Mouse (Mus musculus) spleen, adult 2 months (tissue): Measurements from ENCODE around the gene 9930104L06Rik.

Experiments
- CTCF ChIP-seq: fragments of 200-500 bp; IDR thresholded peaks from 2 replicates; pipeline ENCODE4 v1.5.1; 2011; ENCODE audit warnings: mild to moderate bottlenecking, inconsistent platforms; ENCODE audit not compliant: insufficient read depth, insufficient read length, insufficient replicate concordance; ENCODE audit errors: extremely low read depth
- POLR2A ChIP-seq: fragments of 200-500 bp; IDR thresholded peaks from 2 replicates; pipeline ENCODE4 v1.6.1; 2011; ENCODE audit warnings: low read depth, low read length, inconsistent platforms

DNA sequence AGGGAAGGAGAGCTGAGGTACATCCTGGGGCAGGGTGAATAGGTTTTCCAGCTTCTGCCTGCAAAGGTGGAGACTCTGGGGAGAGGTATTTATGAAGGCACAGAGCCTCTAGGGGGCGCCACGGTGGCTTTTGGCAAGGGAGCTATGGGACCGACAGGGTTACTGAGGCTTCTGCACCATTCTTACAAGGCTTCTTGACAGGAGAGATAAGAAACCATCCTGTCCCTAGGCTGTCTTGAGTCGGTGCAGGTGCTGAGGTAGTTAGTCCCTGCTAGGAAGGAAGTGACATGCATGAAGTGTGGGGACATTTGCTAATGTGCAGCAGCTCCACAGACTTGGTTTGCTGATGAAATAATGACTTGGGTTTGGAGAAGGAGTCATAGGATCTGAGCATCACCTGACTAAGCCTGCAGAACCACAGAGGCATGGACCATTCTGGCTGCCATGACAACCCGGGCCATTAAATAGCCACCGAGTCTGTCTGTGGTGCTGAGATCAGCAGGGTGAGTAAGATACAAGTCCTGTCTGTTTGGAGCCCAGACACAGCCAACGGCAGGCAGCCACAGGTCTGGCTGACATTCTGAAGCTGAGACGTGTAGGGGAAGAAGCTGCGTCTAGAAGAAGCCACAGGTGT is 47.2 kb downstream of the 9930104L06Rik start:
- no peak for TF ChIP-seq POLR2A
- no peak for TF ChIP-seq CTCF
